Mouse (Mus musculus): ENCODE measurements around the gene Epha8. TPM values are rescaled to one million over a fixed set of nuclear protein-coding genes. Genes with fewer than 3 reads are reported as not detected.

The Epha8 gene
- polyA plus RNA-seq, 1 experiment, result 0.15 TPM

DNA sequence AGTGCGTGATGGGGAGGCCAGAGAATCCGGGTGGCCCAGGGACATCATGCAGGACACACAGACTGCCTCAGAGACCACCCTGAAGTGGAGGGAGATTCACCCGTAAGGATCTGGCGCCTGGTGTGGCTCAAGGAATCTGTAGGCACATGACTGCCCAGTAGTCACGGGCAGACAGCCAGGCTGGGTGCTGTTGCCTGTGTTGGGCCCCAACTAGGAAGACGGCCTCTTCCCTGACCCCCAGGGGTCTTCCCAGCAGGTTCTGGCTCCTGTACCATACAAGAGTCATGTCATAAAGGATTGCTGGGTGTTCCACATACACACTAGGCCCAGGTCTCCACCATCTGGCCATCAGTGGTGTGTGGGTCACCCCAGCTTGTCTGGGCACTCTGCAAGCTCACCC is 2.1 kb downstream of the Epha8 start:
- no peak overlapping the region for H3K27ac ChIP-seq (ENCODE audit: insufficient read depth, low read depth, low read length)
- no peaks in the 10 kb centered on the region for H3K4me1 ChIP-seq (ENCODE audit: control insufficient read depth, insufficient read depth, insufficient read length, low read length)
- 70% methylated on average over 6 of the region's 6 CpGs for WGBS
- no peak overlapping the region for H3K4me3 ChIP-seq (ENCODE audit: low read depth, low read length)
- no peaks in the 10 kb centered on the region for H3K36me3 ChIP-seq (ENCODE audit: control insufficient read depth, insufficient read depth, low read length)
- peaks cover 27% of the 10 kb centered on the region for H3K27me3 ChIP-seq (ENCODE audit: control insufficient read depth, insufficient read depth, low read length)
- TF ChIP-seq POLR2A (IDR thresholded peaks at IDR 0.05; ENCODE audit: low read depth, low read length) (no peak), CTCF (IDR thresholded peaks at IDR 0.05; ENCODE audit: extremely low read depth, insufficient read length, insufficient replicate concordance, low read depth, low read length) (no peak)

DNA sequence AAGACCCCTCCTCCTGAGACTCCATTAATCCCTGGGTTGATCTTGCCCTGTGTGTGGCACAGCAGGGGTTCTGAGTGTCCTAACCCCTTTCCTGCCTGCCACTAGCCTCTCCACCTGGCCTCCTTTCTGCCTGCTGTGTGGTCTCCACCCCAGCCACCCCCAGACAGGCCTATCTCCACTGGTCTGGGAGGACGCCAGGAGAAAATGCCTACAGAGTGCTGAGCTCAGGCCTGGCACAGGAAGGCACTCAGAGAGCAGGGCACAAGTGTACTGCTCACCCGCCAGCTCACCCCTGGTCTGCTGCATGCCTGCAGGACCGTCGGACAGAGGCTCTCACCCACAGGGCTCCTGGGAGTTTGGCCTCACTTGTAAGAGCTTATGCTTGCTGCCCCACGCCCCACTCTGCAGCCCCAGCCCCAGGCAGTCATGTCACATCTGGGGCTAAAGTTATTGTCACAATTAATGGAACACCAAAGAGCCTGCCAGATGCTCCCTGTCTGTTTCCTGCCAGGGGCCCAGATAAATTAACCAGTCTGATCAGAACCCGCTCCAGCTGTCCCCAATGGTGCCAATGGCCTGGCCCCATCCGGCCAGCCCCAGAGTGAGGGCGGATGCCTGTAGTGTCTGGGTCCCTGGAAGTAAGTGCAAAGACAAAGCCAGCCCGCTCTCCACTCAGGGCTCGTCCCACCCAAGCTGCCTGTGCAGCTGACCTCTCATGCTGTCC is 7.2 kb downstream of the Epha8 start:
- H3K27me3 ChIP-seq (ENCODE audit: control insufficient read depth, insufficient read depth, low read length), result no peaks in the 10 kb centered on the region
- TF ChIP-seq POLR2A (IDR thresholded peaks at IDR 0.05; ENCODE audit: low read depth, low read length) (no peak), CTCF (IDR thresholded peaks at IDR 0.05; ENCODE audit: extremely low read depth, insufficient read length, insufficient replicate concordance, low read depth, low read length) (no peak)
- no peak overlapping the region for H3K27ac ChIP-seq (ENCODE audit: insufficient read depth, low read depth, low read length)
- H3K36me3 ChIP-seq (ENCODE audit: control insufficient read depth, insufficient read depth, low read length), result no peaks in the 10 kb centered on the region
- no peak overlapping the region for H3K4me3 ChIP-seq (ENCODE audit: low read depth, low read length)
- no peaks in the 10 kb centered on the region for H3K4me1 ChIP-seq (ENCODE audit: control insufficient read depth, insufficient read depth, insufficient read length, low read length)
- 48% methylated on average over 10 of the region's 10 CpGs for WGBS

DNA sequence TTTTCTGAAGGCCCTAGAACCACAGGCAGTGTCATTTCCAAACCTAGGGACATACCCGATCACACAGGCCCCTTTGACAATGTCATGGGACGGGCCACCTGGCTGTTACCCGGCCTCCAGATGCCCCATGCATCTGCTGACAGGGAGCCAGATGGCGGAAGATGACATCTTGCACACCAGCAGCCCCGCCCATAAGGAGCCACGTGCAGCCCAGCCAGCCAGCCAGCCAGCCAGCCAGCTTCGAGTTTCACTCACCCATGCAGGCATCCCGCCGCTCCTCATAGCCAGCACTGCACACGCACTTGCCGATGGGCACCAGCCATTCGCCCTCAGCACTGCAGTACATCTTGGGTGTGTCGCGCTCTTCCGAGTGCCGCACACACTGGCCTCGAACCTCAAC is 11.2 kb downstream of the Epha8 start:
- Histone ChIP-seq H3K27me3 (ENCODE audit: control insufficient read depth, insufficient read depth, low read length) (peaks cover 3% of the 10 kb centered on the region; the same call in 1 of the 2 replicates), H3K27ac (ENCODE audit: insufficient read depth, low read depth, low read length) (no peak overlapping the region), H3K36me3 (ENCODE audit: control insufficient read depth, insufficient read depth, low read length) (no peaks in the 10 kb centered on the region), H3K4me3 (ENCODE audit: low read depth, low read length) (no peak overlapping the region), H3K4me1 (ENCODE audit: control insufficient read depth, insufficient read depth, insufficient read length, low read length) (no peaks in the 10 kb centered on the region)
- TF ChIP-seq POLR2A (IDR thresholded peaks at IDR 0.05; ENCODE audit: low read depth, low read length) (no peak), CTCF (IDR thresholded peaks at IDR 0.05; ENCODE audit: extremely low read depth, insufficient read length, insufficient replicate concordance, low read depth, low read length) (no peak)
- WGBS, result 52% methylated on average over 17 of the region's 17 CpGs

DNA sequence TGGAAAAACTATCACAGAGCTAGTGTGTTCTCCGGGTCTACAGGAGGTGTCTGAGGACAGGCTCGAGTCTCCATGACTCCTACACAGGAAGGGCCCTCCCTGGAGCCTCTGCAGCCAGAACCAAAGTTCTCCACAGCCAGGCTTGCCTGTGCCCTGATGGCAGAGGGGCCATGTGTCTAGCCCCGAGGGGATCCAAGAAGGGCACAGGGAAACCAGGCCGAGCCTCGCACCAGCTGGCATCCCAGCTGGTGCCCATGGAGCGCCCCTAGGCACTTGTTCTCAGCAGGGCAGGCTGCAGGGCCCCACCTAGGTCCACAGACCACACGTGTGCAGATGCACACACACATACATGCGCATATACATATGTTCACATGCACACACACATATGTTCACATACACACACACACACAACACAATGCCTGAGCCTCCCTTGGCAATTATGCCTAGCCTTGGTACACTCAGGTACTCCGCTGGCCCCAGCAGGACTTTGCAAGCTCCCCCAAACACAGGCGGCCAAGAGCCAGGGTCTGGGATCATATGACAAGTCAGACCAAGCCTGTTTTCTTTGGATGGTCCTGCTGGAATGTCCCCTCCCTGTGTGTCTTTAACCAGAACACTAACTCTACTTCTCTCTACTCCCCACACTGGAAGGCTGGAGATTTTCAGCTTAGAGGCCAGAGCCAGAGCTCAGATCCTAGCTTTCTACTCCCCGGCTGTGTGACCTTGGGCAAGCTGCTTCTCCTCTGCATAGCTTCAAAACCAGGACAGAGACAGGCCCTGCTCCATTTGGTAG is 11.9 kb downstream of the Epha8 start:
- Histone ChIP-seq H3K4me1 (ENCODE audit: control insufficient read depth, insufficient read depth, insufficient read length, low read length) (no peaks in the 10 kb centered on the region), H3K36me3 (ENCODE audit: control insufficient read depth, insufficient read depth, low read length) (no peaks in the 10 kb centered on the region), H3K27me3 (ENCODE audit: control insufficient read depth, insufficient read depth, low read length) (peaks cover 3% of the 10 kb centered on the region; the same call in 1 of the 2 replicates), H3K27ac (ENCODE audit: insufficient read depth, low read depth, low read length) (no peak overlapping the region), H3K4me3 (ENCODE audit: low read depth, low read length) (no peak overlapping the region)
- TF ChIP-seq POLR2A (IDR thresholded peaks at IDR 0.05; ENCODE audit: low read depth, low read length) (no peak), CTCF (IDR thresholded peaks at IDR 0.05; ENCODE audit: extremely low read depth, insufficient read length, insufficient replicate concordance, low read depth, low read length) (no peak)
- WGBS, result 74% methylated on average over 11 of the region's 11 CpGs

DNA sequence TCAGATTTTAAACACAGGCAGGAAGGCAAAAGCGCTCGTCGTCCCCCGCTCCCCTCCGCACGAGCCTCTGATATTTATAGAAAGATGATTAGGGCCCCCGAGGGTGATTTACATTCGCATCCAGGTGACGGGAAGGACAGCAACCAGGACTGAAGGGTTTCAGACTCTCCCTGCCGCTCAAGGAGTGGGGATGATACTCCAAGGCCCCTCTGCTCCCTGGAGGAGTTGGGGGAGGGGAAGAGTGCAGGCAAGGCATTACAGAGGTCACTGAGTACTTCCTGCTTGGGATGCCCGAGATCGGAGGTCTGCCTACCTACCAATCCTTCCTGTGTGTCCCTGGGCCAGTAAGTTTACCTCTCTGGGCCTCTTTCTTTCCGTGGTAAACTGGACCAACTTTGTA is 13.4 kb downstream of the Epha8 start:
- Histone ChIP-seq H3K36me3 (ENCODE audit: control insufficient read depth, insufficient read depth, low read length) (no peaks in the 10 kb centered on the region), H3K27me3 (ENCODE audit: control insufficient read depth, insufficient read depth, low read length) (peaks cover 3% of the 10 kb centered on the region; the same call in 1 of the 2 replicates), H3K27ac (ENCODE audit: insufficient read depth, low read depth, low read length) (no peak overlapping the region), H3K4me3 (ENCODE audit: low read depth, low read length) (no peak overlapping the region), H3K4me1 (ENCODE audit: control insufficient read depth, insufficient read depth, insufficient read length, low read length) (no peaks in the 10 kb centered on the region)
- TF ChIP-seq CTCF (IDR thresholded peaks at IDR 0.05; ENCODE audit: extremely low read depth, insufficient read length, insufficient replicate concordance, low read depth, low read length) (no peak), POLR2A (IDR thresholded peaks at IDR 0.05; ENCODE audit: low read depth, low read length) (no peak)
- WGBS, result 32% methylated on average over 13 of the region's 13 CpGs

DNA sequence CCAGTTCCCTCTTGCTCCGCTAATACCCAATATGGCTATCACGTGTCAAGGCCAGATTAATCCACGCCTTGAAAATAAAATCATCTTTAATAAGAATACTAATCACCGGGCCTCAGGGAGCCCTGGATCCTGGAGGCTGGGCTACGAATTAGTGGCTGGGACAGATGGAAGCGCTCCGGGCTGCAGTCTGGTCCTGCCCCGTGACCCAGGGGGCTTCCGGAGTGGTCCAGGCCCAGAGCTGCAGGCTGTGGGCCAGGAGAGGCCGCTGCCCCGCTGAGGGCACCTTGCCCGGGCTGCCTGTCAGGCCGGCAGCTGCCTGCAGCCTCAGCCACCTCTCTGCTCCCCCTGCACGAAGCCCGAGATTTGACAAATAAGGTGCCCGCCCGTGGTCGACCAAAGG is 13.9 kb downstream of the Epha8 start:
- Histone ChIP-seq H3K4me1 (ENCODE audit: control insufficient read depth, insufficient read depth, insufficient read length, low read length) (no peaks in the 10 kb centered on the region), H3K27ac (ENCODE audit: insufficient read depth, low read depth, low read length) (no peak overlapping the region)
- WGBS, result 29% methylated on average over 18 of the region's 18 CpGs

DNA sequence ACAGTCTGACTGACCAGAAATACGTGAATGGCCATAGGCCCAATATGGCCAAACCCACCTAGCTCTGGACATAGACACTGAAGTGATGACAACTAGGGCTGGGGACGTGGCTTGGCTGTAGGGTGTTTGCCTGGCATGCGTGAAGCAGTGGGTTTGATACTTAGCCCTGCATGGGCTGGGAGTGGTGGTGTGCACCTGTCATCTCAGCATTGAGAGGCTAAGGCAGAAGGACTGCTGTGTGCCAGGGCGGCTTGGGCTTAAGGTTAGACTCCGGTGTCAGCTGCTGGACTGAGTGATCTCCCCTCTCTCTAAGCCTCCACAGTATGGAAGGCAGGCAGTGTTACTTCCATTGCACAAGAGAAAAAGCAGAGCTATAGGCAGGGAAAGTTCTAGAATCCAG is 18.7 kb downstream of the Epha8 start:
- no peak overlapping the region for H3K4me3 ChIP-seq (ENCODE audit: low read depth, low read length)
- peaks cover 3% of the 10 kb centered on the region; the same call in 1 of the 2 replicates for H3K27me3 ChIP-seq (ENCODE audit: control insufficient read depth, insufficient read depth, low read length)
- H3K27ac ChIP-seq (ENCODE audit: insufficient read depth, low read depth, low read length), result no peak overlapping the region
- TF ChIP-seq POLR2A (IDR thresholded peaks at IDR 0.05; ENCODE audit: low read depth, low read length) (no peak), CTCF (IDR thresholded peaks at IDR 0.05; ENCODE audit: extremely low read depth, insufficient read length, insufficient replicate concordance, low read depth, low read length) (no peak)
- 78% methylated on average over 5 of the region's 5 CpGs for WGBS
- no peaks in the 10 kb centered on the region for H3K4me1 ChIP-seq (ENCODE audit: control insufficient read depth, insufficient read depth, insufficient read length, low read length)
- H3K36me3 ChIP-seq (ENCODE audit: control insufficient read depth, insufficient read depth, low read length), result no peaks in the 10 kb centered on the region

More for the DNA sequence above, 13.9 kb downstream of the Epha8 start:
- peaks cover 3% of the 10 kb centered on the region; the same call in 1 of the 2 replicates for H3K27me3 ChIP-seq (ENCODE audit: control insufficient read depth, insufficient read depth, low read length)
- TF ChIP-seq POLR2A (IDR thresholded peaks at IDR 0.05; ENCODE audit: low read depth, low read length) (no peak), CTCF (IDR thresholded peaks at IDR 0.05; ENCODE audit: extremely low read depth, insufficient read length, insufficient replicate concordance, low read depth, low read length) (no peak)
- H3K4me3 ChIP-seq (ENCODE audit: low read depth, low read length), result no peak overlapping the region
- no peaks in the 10 kb centered on the region for H3K36me3 ChIP-seq (ENCODE audit: control insufficient read depth, insufficient read depth, low read length)

Measured in small intestine, adult 2 months (tissue).